Mouse (Mus musculus) urinary bladder, postnatal 14 days (tissue): Measurements from ENCODE around the gene Twf2.
A peak's percentile ranks its signal among the peaks of the same experiment; 100 is the strongest.

ENCODE experiments used
- DNase-seq: peaks from one replicate; pipeline ENCODE4 v3.0.0; 2021; ENCODE audit warnings: low spot score

Twf2 gene

GRCm38 (mm10) chr9:106211680-106212593 is 9.0 kb downstream of the Twf2 start:
- DNase-seq: peak; percentile 87

GRCm38 (mm10) chr9:106212594-106212981 is 9.7 kb downstream of the Twf2 start:
- no peak for DNase-seq

GRCm38 (mm10) chr9:106215341-106216125 is 12.6 kb downstream of the Twf2 start:
- DNase-seq: no peak

GRCm38 (mm10) chr9:106216971-106217370 is 14.1 kb downstream of the Twf2 start:
- DNase-seq: no peak

- no peak for DNase-seq
Observed at GRCm38 (mm10) chr9:106220894-106221523, 18.1 kb downstream of the Twf2 start.

GRCm38 (mm10) chr9:106222261-106222851 is 19.4 kb downstream of the Twf2 start, which contains the start of gene Tlr9:
TSS of gene Tlr9 (plus strand) at chr9:106222598.
- DNase-seq: no peak

- DNase-seq: no peak
Observed at GRCm38 (mm10) chr9:106222994-106223393, 20.1 kb downstream of the Twf2 start.

- no peak for DNase-seq
Observed at GRCm38 (mm10) chr9:106225469-106226150, 22.7 kb downstream of the Twf2 start.

GRCm38 (mm10) chr9:106226151-106226682 is 23.3 kb downstream of the Twf2 start:
- DNase-seq: peak; percentile 42

- DNase-seq: no peak
Observed at GRCm38 (mm10) chr9:106227790-106228429, 25.0 kb downstream of the Twf2 start.

- no peak for DNase-seq
Observed at GRCm38 (mm10) chr9:106230051-106230733, 27.3 kb downstream of the Twf2 start.

- no peak for DNase-seq
Observed at GRCm38 (mm10) chr9:106230734-106231106, 27.8 kb downstream of the Twf2 start.

GRCm38 (mm10) chr9:106231220-106231619 is 28.3 kb downstream of the Twf2 start:
- DNase-seq: no peak

GRCm38 (mm10) chr9:106231816-106232215 is 28.9 kb downstream of the Twf2 start:
- no peak for DNase-seq

GRCm38 (mm10) chr9:106232956-106233355 is 30.0 kb downstream of the Twf2 start:
- no peak for DNase-seq

GRCm38 (mm10) chr9:106233953-106234352 is 31.0 kb downstream of the Twf2 start:
- DNase-seq: no peak

- no peak for DNase-seq
Observed at GRCm38 (mm10) chr9:106235194-106235830, 32.4 kb downstream of the Twf2 start.

- DNase-seq: no peak
Observed at GRCm38 (mm10) chr9:106236156-106236817, 33.4 kb downstream of the Twf2 start.

GRCm38 (mm10) chr9:106236818-106237211 is 33.9 kb downstream of the Twf2 start:
- no peak for DNase-seq
